Mouse (Mus musculus) liver, adult 2 months (tissue): ENCODE measurements at regions not wholly inside any gene's neighbourhood (a gene's known extent, or its start where the extent isn't known, plus 50 kb on each side); places are given as distances from the start of the nearest gene placed in this dataset.

ENCODE experiments used
- CTCF ChIP-seq: fragments of 200-500 bp; IDR thresholded peaks from 2 replicates; pipeline ENCODE4 v1.5.1; 2011; ENCODE audit warnings: low read depth, low read length, control low read depth
- POLR2A ChIP-seq: fragments of 200-500 bp; IDR thresholded peaks from 2 replicates; pipeline ENCODE4 v1.6.1; 2011; ENCODE audit warnings: low read length, control low read depth; ENCODE audit not compliant: insufficient read depth; ENCODE audit errors: extremely low read depth

DNA sequence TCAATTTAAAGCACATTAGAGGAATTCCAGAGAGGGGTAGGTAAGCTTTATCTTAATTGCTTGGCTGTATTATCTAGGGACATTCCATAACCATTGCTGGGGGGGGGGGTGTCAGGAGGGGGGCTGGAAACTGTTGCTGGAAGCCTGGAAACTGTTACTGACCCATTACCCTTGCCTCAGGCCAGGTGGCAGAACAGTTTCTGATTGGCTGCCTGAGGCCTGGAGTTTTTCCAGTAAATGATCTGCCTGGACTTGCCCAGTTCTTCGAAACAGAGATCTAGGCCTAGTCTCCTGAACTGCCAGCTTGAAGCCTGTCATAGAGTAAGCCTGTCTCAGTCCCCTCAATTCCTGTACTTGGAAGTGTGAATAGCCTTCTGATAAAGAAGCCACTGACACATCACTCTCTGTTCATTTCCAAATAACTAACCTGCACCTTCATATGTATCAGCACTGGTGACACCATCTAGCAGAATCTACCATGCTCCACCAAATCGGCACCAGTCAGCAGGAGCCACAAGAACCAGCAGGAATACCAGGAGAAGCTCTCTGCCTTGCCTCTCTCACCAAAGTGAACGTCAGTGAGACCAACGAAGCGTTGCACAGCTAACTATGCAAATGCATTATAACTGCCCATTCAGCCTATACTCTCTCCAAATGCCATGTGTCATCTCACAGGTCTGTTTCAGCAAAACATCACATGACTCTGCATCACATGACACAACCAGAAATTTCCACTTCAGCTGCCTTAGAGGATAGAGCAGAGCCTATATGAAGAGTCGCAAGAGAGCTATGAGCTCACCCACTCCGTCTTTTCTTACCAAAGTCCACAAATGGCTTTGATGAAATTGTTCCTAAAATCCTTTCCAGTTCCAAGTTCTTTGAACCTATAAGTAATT is 200.7 kb downstream of the Sp3 start:
- TF ChIP-seq CTCF (no peak), POLR2A (no peak)
